Mouse (Mus musculus) cerebellum, postnatal 25 days (tissue): ENCODE data around the gene Cdkl4.
A peak's percentile ranks its signal among the peaks of the same experiment; 100 is the strongest.
"Not testable (repeated sequence)": the region's sequence is repeated elsewhere in the genome, so short reads cannot be mapped to it uniquely, and the experiment has no call there.

ENCODE experiments used
- DNase-seq, 2 experiments: peaks; one replicate each; pipeline ENCODE4 v3.0.0; 2021; ENCODE audit warnings: mixed read lengths in 2 of 2

Gene Cdkl4

GRCm38 (mm10) chr17:80562792-80563191, 14.8 kb downstream of the Cdkl4 start:
- no peak for DNase-seq

- peak; percentile 79 to 89 for DNase-seq
Observed at GRCm38 (mm10) chr17:80560669-80561401, 16.8 kb downstream of the Cdkl4 start.

- DNase-seq: no peak
Observed at GRCm38 (mm10) chr17:80559745-80560144, 17.9 kb downstream of the Cdkl4 start.

GRCm38 (mm10) chr17:80559050-80559449, 18.6 kb downstream of the Cdkl4 start:
- peak; percentile 37 to 75 for DNase-seq

- no peak for DNase-seq
Observed at GRCm38 (mm10) chr17:80558583-80558982, 19.0 kb downstream of the Cdkl4 start.

- DNase-seq: no peak
Observed at GRCm38 (mm10) chr17:80557461-80557860, 20.2 kb downstream of the Cdkl4 start.

- DNase-seq: peak; percentile 84 to 92
Observed at GRCm38 (mm10) chr17:80553318-80554270, 24.0 kb downstream of the Cdkl4 start.

GRCm38 (mm10) chr17:80552653-80553052, 25.0 kb downstream of the Cdkl4 start:
- no peak for DNase-seq

GRCm38 (mm10) chr17:80550981-80551380, 26.6 kb downstream of the Cdkl4 start:
- DNase-seq: peak in 1 of 2 experiments; percentile 1

GRCm38 (mm10) chr17:80546846-80547245, 30.8 kb downstream of the Cdkl4 start:
- no peak for DNase-seq

- DNase-seq: peak in 1 of 2 experiments; percentile 2
Observed at GRCm38 (mm10) chr17:80546227-80546626, 31.4 kb downstream of the Cdkl4 start.

GRCm38 (mm10) chr17:80543646-80544045, 34.0 kb downstream of the Cdkl4 start:
- DNase-seq: no peak

GRCm38 (mm10) chr17:80537136-80537535, 40.5 kb downstream of the Cdkl4 start:
- DNase-seq: no peak

- no peak for DNase-seq
Observed at GRCm38 (mm10) chr17:80535633-80536032, 42.0 kb downstream of the Cdkl4 start.

- DNase-seq: not testable (repeated sequence)
Observed at GRCm38 (mm10) chr17:80531351-80531750, 46.3 kb downstream of the Cdkl4 start.

GRCm38 (mm10) chr17:80523231-80523630, 54.4 kb downstream of the Cdkl4 start:
- DNase-seq: no peak

GRCm38 (mm10) chr17:80522229-80522556, 55.4 kb downstream of the Cdkl4 start:
- DNase-seq: no peak

GRCm38 (mm10) chr17:80521521-80522228, 55.9 kb downstream of the Cdkl4 start:
- DNase-seq: no peak

GRCm38 (mm10) chr17:80520537-80520936, 57.1 kb downstream of the Cdkl4 start:
- no peak for DNase-seq

- peak in 1 of 2 experiments; percentile 20 for DNase-seq
Observed at GRCm38 (mm10) chr17:80518811-80519210, 58.8 kb downstream of the Cdkl4 start.

GRCm38 (mm10) chr17:80517244-80517643, 60.4 kb downstream of the Cdkl4 start:
- no peak for DNase-seq

GRCm38 (mm10) chr17:80515956-80516355, 61.7 kb downstream of the Cdkl4 start:
- DNase-seq: no peak

GRCm38 (mm10) chr17:80515513-80515912, 62.1 kb downstream of the Cdkl4 start:
- no peak for DNase-seq
